Mouse (Mus musculus) granulocyte monocyte progenitor cell, adult 5-6 weeks (primary cell): Measurements from ENCODE around the gene Tfip11. TPM values are rescaled to one million over a fixed set of nuclear protein-coding genes. Genes with fewer than 3 reads are reported as not detected.

Experiments
- total RNA-seq, 2 experiments: library from RNA; stranded (forward) in 1 of 2; stranded (reverse) in 1 of 2; fragments of 200-712, 200-1000 nt in 1 of 2; fragments of >200 nt in 1 of 2; fragmentation: Nextera tagmentation in 1 of 2; gene quantifications; 2 replicates each; pipeline ENCODE4 v1.2.3; 2014 to 2017

The Tfip11 gene
- total RNA-seq, 2 experiments from 2014 or later = 16.6 to 20.1 TPM

Other genes with a start within 250 kb of the Tfip11 start
- gene Cryba4, start 73.8 kb upstream of the Tfip11 start, total RNA-seq (2014; fragmentation: Nextera tagmentation) = not detected in 2 replicates
- 0.30 TPM in 1 of 2 replicates, not detected in the other for gene Cryba4, start 73.8 kb upstream of the Tfip11 start, total RNA-seq (2017)
- gene Crybb1, start 70.5 kb upstream of the Tfip11 start, total RNA-seq (2014; fragmentation: Nextera tagmentation) = not detected in 2 replicates
- gene Crybb1, start 70.5 kb upstream of the Tfip11 start, total RNA-seq (2017) = not detected in 2 replicates
- 28.7 and 43.9 TPM in 2 replicates for gene Tpst2, start 49.7 kb upstream of the Tfip11 start, total RNA-seq (2014; fragmentation: Nextera tagmentation)
- gene Tpst2, start 49.7 kb upstream of the Tfip11 start, total RNA-seq (2017) = 25.3 and 36.5 TPM in 2 replicates
- 40.5 and 47.7 TPM in 2 replicates for gene Srrd, start 16.7 kb downstream of the Tfip11 start, total RNA-seq (2014; fragmentation: Nextera tagmentation)
- 15.6 and 17.6 TPM in 2 replicates for gene Srrd, start 16.7 kb downstream of the Tfip11 start, total RNA-seq (2017)
- 16.4 and 32.1 TPM in 2 replicates for gene Hps4, start 16.7 kb downstream of the Tfip11 start, total RNA-seq (2014; fragmentation: Nextera tagmentation)
- gene Hps4, start 16.7 kb downstream of the Tfip11 start, total RNA-seq (2017) = 10.5 and 13.6 TPM in 2 replicates
- gene Gm6583, start 29.7 kb downstream of the Tfip11 start, total RNA-seq (2014; fragmentation: Nextera tagmentation) = not detected in 2 replicates
- not detected in 2 replicates for gene Gm6583, start 29.7 kb downstream of the Tfip11 start, total RNA-seq (2017)
- gene Asphd2, start 68.5 kb downstream of the Tfip11 start, total RNA-seq (2014; fragmentation: Nextera tagmentation) = not detected in 2 replicates
- not detected in 2 replicates for gene Asphd2, start 68.5 kb downstream of the Tfip11 start, total RNA-seq (2017)
- not detected in 2 replicates for gene Gm6588, start 123.1 kb downstream of the Tfip11 start, total RNA-seq (2014; fragmentation: Nextera tagmentation)
- not detected in 2 replicates for gene Gm6588, start 123.1 kb downstream of the Tfip11 start, total RNA-seq (2017)